In genomic region chr3:137991183-137991582, GRCm38 (mm10) we compare ENCODE assay signal across 7 mouse cellular contexts. TPM values are rescaled to one million over a fixed set of nuclear protein-coding genes. Genes with fewer than 3 reads are reported as not detected.
A peak's percentile ranks its signal among the peaks of the same experiment; 100 is the strongest.
DNase-seq lines count a peak whose midpoint lies in the region; ATAC-seq and TF ChIP-seq lines count a peak whose summit lies in the region.

No protein-coding gene starts in this region.

- H3K36me3 ChIP-seq in embryonic facial prominence, embryonic 11.5 days (replicated peaks; ENCODE audit: control insufficient read depth, insufficient read depth, low read depth, low read length): no peaks in the 10 kb centered on the region
- H3K36me3 ChIP-seq in limb, embryonic 10.5 days: no peaks in the 10 kb centered on the region
- no peaks in the 10 kb centered on the region for H3K36me3 ChIP-seq in midbrain, embryonic 14.5 days (ENCODE audit: control insufficient read depth, insufficient read depth, low read length)
- H3K36me3 ChIP-seq in spleen, adult 2 months (ENCODE audit: control insufficient read depth, insufficient read depth, low read length): no peaks in the 10 kb centered on the region

- no peak overlapping the region for H3K9ac ChIP-seq in embryonic facial prominence, embryonic 11.5 days (replicated peaks; ENCODE audit: low read length)
- H3K9ac ChIP-seq in midbrain, embryonic 14.5 days (replicated peaks; ENCODE audit: low read length): no peak overlapping the region

- 16% methylated on average over 11 of the region's 11 CpGs for WGBS in embryonic facial prominence, embryonic 11.5 days
- 15% methylated on average over 11 of the region's 11 CpGs for WGBS in limb, embryonic 10.5 days
- 20% methylated on average over 11 of the region's 11 CpGs for WGBS in midbrain, embryonic 14.5 days
- 8% methylated on average over 11 of the region's 11 CpGs for WGBS in spleen, adult 2 months

- peak; percentile 95; the same call in 1 of the 2 replicates for TF ChIP-seq CTCF in spleen, adult 2 months (IDR thresholded peaks at IDR 0.05; ENCODE audit: extremely low read depth, insufficient read depth, insufficient read length, insufficient replicate concordance)

- ATAC-seq in embryonic facial prominence, embryonic 11.5 days (replicated peaks; ENCODE audit: insufficient number of reproducible peaks, low FRiP score, low TSS enrichment, low read depth): peak; percentile 85
- peak; percentile 66; the same call in 1 of the 2 replicates for ATAC-seq in midbrain, embryonic 14.5 days (ENCODE audit: low FRiP score, low TSS enrichment)

- peak; percentile 91 for DNase-seq in adrenal gland, postnatal 10 days
- peak; percentile 92 for DNase-seq in embryonic facial prominence, embryonic 11.5 days (ENCODE audit: low spot score)
- peak; percentile 97 for DNase-seq in heart, adult 11 months
- peak; percentile 85 for DNase-seq in kidney, adult 18-20 months
- DNase-seq in limb, embryonic 10.5 days (ENCODE audit: low spot score): peak; percentile 79
- DNase-seq in midbrain, embryonic 14.5 days: peak; percentile 78
- DNase-seq in spleen, adult 2 months (ENCODE audit: low read depth in 1 of 2, low spot score in 2 of 2): peak; percentile 86 to 89

- H3K4me1 ChIP-seq in embryonic facial prominence, embryonic 11.5 days (ENCODE audit: control insufficient read depth, insufficient read depth, low read length): no peaks in the 10 kb centered on the region
- no peaks in the 10 kb centered on the region for H3K4me1 ChIP-seq in limb, embryonic 10.5 days
- H3K4me1 ChIP-seq in midbrain, embryonic 14.5 days (ENCODE audit: control insufficient read depth, insufficient read depth, low read length): no peaks in the 10 kb centered on the region
- no peaks in the 10 kb centered on the region for H3K4me1 ChIP-seq in spleen, adult 2 months (ENCODE audit: control insufficient read depth, insufficient read depth, insufficient read length)

- no peak overlapping the region for H3K4me2 ChIP-seq in embryonic facial prominence, embryonic 11.5 days (ENCODE audit: low read depth, low read length)
- H3K4me2 ChIP-seq in midbrain, embryonic 14.5 days (ENCODE audit: low read length): no peak overlapping the region

- no peaks in the 10 kb centered on the region for H3K9me3 ChIP-seq in embryonic facial prominence, embryonic 11.5 days (replicated peaks; ENCODE audit: control insufficient read depth, low read length)
- H3K9me3 ChIP-seq in limb, embryonic 10.5 days (replicated peaks): no peaks in the 10 kb centered on the region
- no peaks in the 10 kb centered on the region for H3K9me3 ChIP-seq in midbrain, embryonic 14.5 days (ENCODE audit: control insufficient read depth, low read length)

- TF ChIP-seq POLR2A in spleen, adult 2 months (IDR thresholded peaks at IDR 0.05; ENCODE audit: low read depth, low read length): no peak

- no peaks in the 10 kb centered on the region for H3K27me3 ChIP-seq in embryonic facial prominence, embryonic 11.5 days (ENCODE audit: control insufficient read depth, insufficient read depth, low read length)
- no peaks in the 10 kb centered on the region for H3K27me3 ChIP-seq in limb, embryonic 10.5 days (ENCODE audit: low read depth, poor library complexity, severe bottlenecking)
- H3K27me3 ChIP-seq in midbrain, embryonic 14.5 days (ENCODE audit: control insufficient read depth, insufficient read depth, low read length): no peaks in the 10 kb centered on the region
- no peaks in the 10 kb centered on the region for H3K27me3 ChIP-seq in spleen, adult 2 months (ENCODE audit: control insufficient read depth, insufficient read depth, low read length)

- no peak overlapping the region for H3K4me3 ChIP-seq in embryonic facial prominence, embryonic 11.5 days (ENCODE audit: low read depth, low read length)
- H3K4me3 ChIP-seq in limb, embryonic 10.5 days: no peak overlapping the region
- no peak overlapping the region for H3K4me3 ChIP-seq in midbrain, embryonic 14.5 days (replicated peaks; ENCODE audit: low read depth, low read length)
- no peak overlapping the region for H3K4me3 ChIP-seq in spleen, adult 2 months (ENCODE audit: extremely low read depth, insufficient read depth, insufficient read length)

- no peak overlapping the region for H3K27ac ChIP-seq in embryonic facial prominence, embryonic 11.5 days (replicated peaks; ENCODE audit: low read depth, low read length)
- H3K27ac ChIP-seq in limb, embryonic 10.5 days: no peak overlapping the region
- no peak overlapping the region for H3K27ac ChIP-seq in midbrain, embryonic 14.5 days (replicated peaks; ENCODE audit: low read depth, low read length)
- no peak overlapping the region for H3K27ac ChIP-seq in spleen, adult 2 months (ENCODE audit: insufficient read depth, low read length)

RNA-seq across cellular contexts. Expression of gene Dapp1, which starts 9.8 kb away (rescaled TPM):
- total RNA-seq in adrenal gland, postnatal 10 days (2021): 1 to 10 TPM; 5.9 to 7.1 TPM
- 4.2 and 4.6 TPM in 2 replicates for polyA plus RNA-seq in embryonic facial prominence, embryonic 11.5 days (2014; fragmentation: Nextera tagmentation; extraction: Ambion mirVana)
- 1.7 and 1.9 TPM in 2 replicates for polyA plus RNA-seq in limb, embryonic 10.5 days (2016; fragmentation: Nextera tagmentation; extraction: Ambion mirVana)
- polyA plus RNA-seq in midbrain, embryonic 14.5 days (2014; fragmentation: Nextera tagmentation; extraction: Ambion mirVana): 1.0 and 1.2 TPM in 2 replicates
- 11.9 and 13.5 TPM in 2 replicates for polyA plus RNA-seq in spleen, adult 2 months (2012; rRNA removed)
